Comparison of ENCODE assay signal across 16 mouse cellular contexts in genomic region chr1:56953538-56953937, GRCm38 (mm10).
"Had no signal": no experiment of that assay in that cellular context is flagged by ENCODE, and none has a peak within 500 bp of the region (broad histone marks: within the 10 kb centered on the region; RNA-seq: fewer than 3 reads in every experiment).

No protein-coding gene starts in this region.

- H3K36me3 ChIP-seq: liver, embryonic 13.5 days; neural tube, embryonic 12.5 days; neural tube, embryonic 15.5 days had no signal

- H3K9ac ChIP-seq: liver, embryonic 13.5 days; neural tube, embryonic 12.5 days; neural tube, embryonic 15.5 days had no signal

- H3K4me1 ChIP-seq: liver, embryonic 13.5 days; neural tube, embryonic 12.5 days; neural tube, embryonic 15.5 days had no signal

- H3K4me3 ChIP-seq: liver, embryonic 13.5 days; neural tube, embryonic 12.5 days; neural tube, embryonic 15.5 days had no signal

- DNase-seq: kidney, adult 8-10 months; kidney, postnatal 14 days; kidney, postnatal 4 days; liver, embryonic 13.5 days; lung, adult 2 months; lung, postnatal 14 days; lung, postnatal 4 days; midbrain, embryonic 14.5 days; right cerebral cortex, adult 18-20 months; right cerebral cortex, postnatal 14 days; right cerebral cortex, postnatal 4 days; thymus, adult 2 months; thymus, postnatal 25 days had no signal

- H3K9me3 ChIP-seq: liver, embryonic 13.5 days; neural tube, embryonic 12.5 days; neural tube, embryonic 15.5 days had no signal

- H3K27ac ChIP-seq: liver, embryonic 13.5 days; neural tube, embryonic 12.5 days; neural tube, embryonic 15.5 days; stomach, postnatal 0 days had no signal
